Mouse (Mus musculus) liver, embryonic 15.5 days (tissue): ENCODE data around the gene Myo16. TPM values are rescaled to one million over a fixed set of nuclear protein-coding genes. Genes with fewer than 3 reads are reported as not detected.

ENCODE experiments used
- ATAC-seq: fragments of 200-750 bp; cut with Nextera tagmentation; 2 replicates; pipeline ENCODE4 v1.8.0; 2017; ENCODE audit warnings: moderate number of reproducible peaks, mild to moderate bottlenecking, moderate library complexity; ENCODE audit not compliant: insufficient read depth
- H3K27ac ChIP-seq: fragments of 300-500 bp; sonication (generic); replicated peaks from 2 replicates; pipeline ENCODE4 v1.5.1; 2015; ENCODE audit warnings: mild to moderate bottlenecking, inconsistent platforms
- H3K27me3 ChIP-seq: fragments of 300-500 bp; sonication (generic); 2 replicates; pipeline ENCODE4 v1.6.1; 2015; ENCODE audit warnings: mild to moderate bottlenecking, inconsistent platforms
- H3K36me3 ChIP-seq: fragments of 300-500 bp; sonication (generic); replicated peaks from 2 replicates; pipeline ENCODE4 v1.6.1; 2015; ENCODE audit warnings: moderate library complexity, mild to moderate bottlenecking, inconsistent platforms
- H3K4me1 ChIP-seq: fragments of 300-500 bp; sonication (generic); replicated peaks from 2 replicates; pipeline ENCODE4 v1.6.1; 2015; ENCODE audit warnings: inconsistent platforms
- H3K4me2 ChIP-seq: fragments of 300-500 bp; sonication (generic); 2 replicates; pipeline ENCODE4 v1.6.1; 2015; ENCODE audit warnings: moderate library complexity, mild to moderate bottlenecking, inconsistent platforms
- H3K4me3 ChIP-seq: fragments of 300-500 bp; sonication (generic); replicated peaks from 2 replicates; pipeline ENCODE4 v1.5.1; 2015; ENCODE audit warnings: mild to moderate bottlenecking, inconsistent platforms
- H3K9ac ChIP-seq: fragments of 300-500 bp; sonication (generic); 2 replicates; pipeline ENCODE4 v1.6.1; 2015; ENCODE audit warnings: moderate library complexity, mild to moderate bottlenecking, inconsistent platforms
- H3K9me3 ChIP-seq: fragments of 300-500 bp; sonication (generic); replicated peaks from 2 replicates; pipeline ENCODE4 v1.6.1; 2016; ENCODE audit warnings: inconsistent platforms
- WGBS: fragments of 180-500 bp; shearing (Covaris S2); methylation state at CpG from one replicate; pipeline ENCODE4 v1.1.7; 2015; ENCODE audit warnings: mixed read lengths; ENCODE audit not compliant: insufficient replicate concordance; 5-methylcytosine and 5-hydroxymethylcytosine counted together
- polyA plus RNA-seq: library from polyadenylated mRNA; unstranded; fragments of >200 nt; fragmentation: Nextera tagmentation; extraction: Ambion mirVana; gene quantifications from 2 replicates; pipeline ENCODE4 v1.2.1, GENCODE M21; 2015

Myo16 gene
- polyA plus RNA-seq, 1 experiment from 2014 or later: 0.03 TPM

GRCm38 (mm10) chr8:10155075-10155474 lies 1.4 kb downstream of the Myo16 start:
- H3K9me3 ChIP-seq: no peaks in the 10 kb centered on the region
- no peak overlapping the region for H3K4me3 ChIP-seq
- no peak for ATAC-seq
- H3K27ac ChIP-seq: no peak overlapping the region
- H3K27me3 ChIP-seq: peaks cover 20% of the 10 kb centered on the region
- H3K9ac ChIP-seq: no peak overlapping the region
- no peaks in the 10 kb centered on the region for H3K36me3 ChIP-seq
- 79% methylated on average over 16 of the region's 16 CpGs for WGBS
- H3K4me1 ChIP-seq: no peaks in the 10 kb centered on the region
- no peak overlapping the region for H3K4me2 ChIP-seq

GRCm38 (mm10) chr8:10161106-10161505 lies 7.4 kb downstream of the Myo16 start:
- H3K9ac ChIP-seq: no peak overlapping the region
- H3K36me3 ChIP-seq: no peaks in the 10 kb centered on the region
- H3K27me3 ChIP-seq: no peaks in the 10 kb centered on the region
- no peak overlapping the region for H3K4me3 ChIP-seq
- H3K27ac ChIP-seq: no peak overlapping the region
- no peaks in the 10 kb centered on the region for H3K9me3 ChIP-seq
- no peak for ATAC-seq
- H3K4me2 ChIP-seq: no peak overlapping the region
- H3K4me1 ChIP-seq: no peaks in the 10 kb centered on the region
- 58% methylated on average over 3 of the region's 3 CpGs for WGBS

GRCm38 (mm10) chr8:10164959-10165358 lies 11.2 kb downstream of the Myo16 start:
- no peak overlapping the region for H3K9ac ChIP-seq
- whole genome bisulfite sequencing: 41% methylated on average over 2 of the region's 2 CpGs
- no peak for ATAC-seq
- no peaks in the 10 kb centered on the region for H3K27me3 ChIP-seq
- no peaks in the 10 kb centered on the region for H3K9me3 ChIP-seq
- H3K4me3 ChIP-seq: no peak overlapping the region
- H3K4me2 ChIP-seq: no peak overlapping the region
- no peaks in the 10 kb centered on the region for H3K36me3 ChIP-seq
- H3K27ac ChIP-seq: no peak overlapping the region
- H3K4me1 ChIP-seq: no peaks in the 10 kb centered on the region

GRCm38 (mm10) chr8:10168326-10168725 lies 14.6 kb downstream of the Myo16 start:
- no peaks in the 10 kb centered on the region for H3K36me3 ChIP-seq
- H3K27ac ChIP-seq: no peak overlapping the region
- ATAC-seq: no peak
- no peak overlapping the region for H3K4me2 ChIP-seq
- no peaks in the 10 kb centered on the region for H3K9me3 ChIP-seq
- H3K9ac ChIP-seq: no peak overlapping the region
- H3K4me3 ChIP-seq: no peak overlapping the region
- H3K4me1 ChIP-seq: no peaks in the 10 kb centered on the region
- H3K27me3 ChIP-seq: no peaks in the 10 kb centered on the region
- WGBS: 57% methylated on average over 4 of the region's 4 CpGs

GRCm38 (mm10) chr8:10169894-10170293 lies 16.2 kb downstream of the Myo16 start:
- 37% methylated on average over 3 of the region's 3 CpGs for WGBS
- no peaks in the 10 kb centered on the region for H3K36me3 ChIP-seq
- H3K27ac ChIP-seq: no peak overlapping the region
- H3K27me3 ChIP-seq: no peaks in the 10 kb centered on the region
- no peak overlapping the region for H3K9ac ChIP-seq
- no peaks in the 10 kb centered on the region for H3K4me1 ChIP-seq
- no peak overlapping the region for H3K4me2 ChIP-seq
- no peak overlapping the region for H3K4me3 ChIP-seq
- H3K9me3 ChIP-seq: no peaks in the 10 kb centered on the region
- ATAC-seq: no peak

- no peaks in the 10 kb centered on the region for H3K9me3 ChIP-seq
- WGBS: 47% methylated on average over 2 of the region's 2 CpGs
- no peak overlapping the region for H3K4me2 ChIP-seq
- no peaks in the 10 kb centered on the region for H3K36me3 ChIP-seq
- no peak overlapping the region for H3K27ac ChIP-seq
- H3K9ac ChIP-seq: no peak overlapping the region
- ATAC-seq: no peak
- no peaks in the 10 kb centered on the region for H3K4me1 ChIP-seq
- H3K27me3 ChIP-seq: no peaks in the 10 kb centered on the region
- no peak overlapping the region for H3K4me3 ChIP-seq
Observed at GRCm38 (mm10) chr8:10171321-10171720, 17.6 kb downstream of the Myo16 start.

GRCm38 (mm10) chr8:10172278-10172677 lies 18.6 kb downstream of the Myo16 start:
- no peaks in the 10 kb centered on the region for H3K4me1 ChIP-seq

GRCm38 (mm10) chr8:10173033-10173747 lies 19.5 kb downstream of the Myo16 start:
- Histone ChIP-seq H3K9me3 (no peaks in the 10 kb centered on the region), H3K4me1 (no peaks in the 10 kb centered on the region), H3K27ac (no peak overlapping the region), H3K27me3 (no peaks in the 10 kb centered on the region), H3K4me2 (no peak overlapping the region), H3K9ac (no peak overlapping the region), H3K36me3 (no peaks in the 10 kb centered on the region), H3K4me3 (no peak overlapping the region)
- 64% methylated on average over 9 of the region's 9 CpGs for WGBS
- ATAC-seq: no peak

More at GRCm38 (mm10) chr8:10172278-10172677, 18.6 kb downstream of the Myo16 start:
- no peak for ATAC-seq
- Histone ChIP-seq H3K27me3 (no peaks in the 10 kb centered on the region), H3K36me3 (no peaks in the 10 kb centered on the region), H3K27ac (no peak overlapping the region), H3K4me3 (no peak overlapping the region), H3K9me3 (no peaks in the 10 kb centered on the region), H3K9ac (no peak overlapping the region), H3K4me2 (no peak overlapping the region)
- WGBS: 61% methylated on average over 3 of the region's 3 CpGs

- Histone ChIP-seq H3K27ac (no peak overlapping the region), H3K27me3 (no peaks in the 10 kb centered on the region), H3K36me3 (no peaks in the 10 kb centered on the region), H3K9ac (no peak overlapping the region), H3K4me3 (no peak overlapping the region), H3K9me3 (no peaks in the 10 kb centered on the region), H3K4me1 (no peaks in the 10 kb centered on the region), H3K4me2 (no peak overlapping the region)
- ATAC-seq: no peak
- WGBS: 44% methylated on average over 5 of the region's 5 CpGs
Observed at GRCm38 (mm10) chr8:10174201-10174840, 20.6 kb downstream of the Myo16 start.

GRCm38 (mm10) chr8:10174841-10175680 lies 21.4 kb downstream of the Myo16 start:
- no peak overlapping the region for H3K4me2 ChIP-seq
- H3K36me3 ChIP-seq: no peaks in the 10 kb centered on the region
- whole genome bisulfite sequencing: 63% methylated on average over 7 of the region's 7 CpGs
- no peak overlapping the region for H3K9ac ChIP-seq
- no peak for ATAC-seq
- no peaks in the 10 kb centered on the region for H3K27me3 ChIP-seq
- H3K27ac ChIP-seq: no peak overlapping the region
- no peaks in the 10 kb centered on the region for H3K4me1 ChIP-seq
- H3K4me3 ChIP-seq: no peak overlapping the region
- H3K9me3 ChIP-seq: no peaks in the 10 kb centered on the region

GRCm38 (mm10) chr8:10175976-10176375 lies 22.3 kb downstream of the Myo16 start:
- WGBS: 72% methylated on average over 4 of the region's 4 CpGs

More at GRCm38 (mm10) chr8:10175976-10176375, 22.3 kb downstream of the Myo16 start:
- Histone ChIP-seq H3K9me3 (no peaks in the 10 kb centered on the region), H3K27ac (no peak overlapping the region), H3K4me1 (no peaks in the 10 kb centered on the region), H3K4me2 (no peak overlapping the region), H3K4me3 (no peak overlapping the region), H3K27me3 (no peaks in the 10 kb centered on the region), H3K9ac (no peak overlapping the region), H3K36me3 (no peaks in the 10 kb centered on the region)
- ATAC-seq: no peak
